Mouse (Mus musculus) mouse embryonic stem cell (cell line): ENCODE results near the gene Adamtsl5.
"Not testable (repeated sequence)": the region's sequence is repeated elsewhere in the genome, so short reads cannot be mapped to it uniquely, and the experiment has no call there.

Experiments used
- in situ Hi-C, 2 experiments: fragments of 300-500 bp; cut with MboI; formaldehyde crosslinking; loops; 1 replicate in 1 of 2; 3 replicates in 1 of 2; pipeline ENCODE4 v1.14.3; 2019 to 2020; ENCODE audit warnings: low sequenced_read_pairs in 2 of 2, low pct_unique_long_range_greater_than_20kb in 1 of 2, mixed read lengths in 1 of 2; ENCODE audit not compliant: unreplicated experiment in 1 of 2

Adamtsl5 gene

DNA sequence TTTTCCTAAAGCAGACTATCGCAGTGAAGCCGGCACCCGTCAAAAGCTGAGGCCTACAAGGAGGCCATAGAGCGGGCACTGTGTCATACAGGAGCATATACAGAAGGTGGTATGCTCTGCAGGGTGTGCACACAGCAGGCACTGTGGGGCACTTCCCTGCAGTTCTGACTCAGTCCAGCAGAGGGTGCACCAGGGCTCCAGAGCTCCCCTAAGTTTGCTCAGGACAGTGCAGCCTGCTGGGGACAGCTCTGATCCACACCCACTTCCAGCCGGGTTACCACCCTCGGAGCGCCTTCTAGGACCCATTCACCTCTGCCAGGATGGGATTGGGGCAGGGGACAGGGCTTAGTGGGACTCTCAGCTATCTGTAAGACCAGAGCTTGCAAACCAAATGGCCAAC is 2.1 kb upstream of the Adamtsl5 start:
- in situ Hi-C loops: loop anchor here in 1 of 2 experiments (25.0 kb wide), 1 partner anchor 163 kb away; the partner anchor contains the start of gene Efna2

DNA sequence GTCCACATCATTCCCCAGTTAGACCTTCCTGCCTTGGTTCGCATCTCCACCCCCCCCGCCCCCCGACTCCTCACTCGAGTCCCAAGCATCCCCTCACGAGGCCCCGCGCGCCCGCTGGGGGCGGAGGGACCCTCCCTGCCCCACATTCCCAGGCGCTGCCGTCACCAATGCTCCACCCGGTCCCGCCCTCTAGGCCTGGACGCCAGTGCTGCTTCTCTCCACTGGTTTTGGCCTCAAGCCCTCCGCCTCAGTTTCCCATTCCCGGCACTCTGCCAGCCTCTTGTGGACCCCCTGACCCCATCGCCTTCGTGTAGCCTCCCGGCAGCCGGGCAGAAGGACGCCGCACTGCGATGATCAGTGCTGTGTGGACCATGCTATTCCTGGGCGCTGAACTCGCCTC is 769 bp upstream of the Adamtsl5 start:
- in situ Hi-C loops: no loop called here

DNA sequence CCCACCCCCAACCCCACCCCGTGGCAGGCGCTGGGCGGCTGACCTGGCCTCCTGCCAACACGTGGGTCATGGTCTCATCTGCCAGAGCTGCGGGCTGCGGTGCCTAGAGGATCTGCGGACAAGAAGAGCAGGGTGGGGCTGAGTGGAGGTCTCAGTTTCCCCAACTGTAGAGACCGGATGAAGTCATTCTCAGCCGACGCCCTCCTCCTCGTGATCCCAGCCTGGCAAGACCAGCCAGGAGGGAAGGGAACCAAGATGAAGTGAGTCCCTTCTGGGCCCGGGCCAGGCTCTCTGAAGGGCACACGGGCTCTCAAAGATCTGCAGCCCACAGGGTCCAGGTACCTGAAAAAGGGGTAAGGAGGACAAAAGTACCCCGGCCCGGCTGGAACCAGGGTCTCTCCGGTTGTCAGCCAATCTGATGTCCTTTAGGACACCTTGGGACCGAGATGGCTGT is 671 bp downstream of the Adamtsl5 start:
- in situ Hi-C loops: no loop called here

DNA sequence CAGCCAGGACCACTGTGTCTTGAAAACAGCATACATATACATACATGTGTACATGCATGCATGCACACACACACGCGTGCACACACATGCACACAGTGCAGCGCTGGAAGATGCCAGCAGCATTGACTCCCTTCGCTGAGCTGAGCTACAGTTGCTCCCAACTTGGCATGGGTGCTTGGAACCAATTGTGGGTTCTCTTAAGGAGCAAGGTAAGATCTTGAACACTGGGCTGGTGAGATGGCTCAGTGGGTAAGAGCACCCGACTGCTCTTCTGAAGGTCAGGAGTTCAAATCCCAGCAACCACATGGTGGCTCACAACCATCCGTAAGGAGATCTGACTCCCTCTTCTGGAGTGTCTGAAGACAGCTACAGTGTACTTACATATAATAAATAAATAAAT is 2.3 kb downstream of the Adamtsl5 start:
- in situ Hi-C loops: not testable (repeated sequence)

DNA sequence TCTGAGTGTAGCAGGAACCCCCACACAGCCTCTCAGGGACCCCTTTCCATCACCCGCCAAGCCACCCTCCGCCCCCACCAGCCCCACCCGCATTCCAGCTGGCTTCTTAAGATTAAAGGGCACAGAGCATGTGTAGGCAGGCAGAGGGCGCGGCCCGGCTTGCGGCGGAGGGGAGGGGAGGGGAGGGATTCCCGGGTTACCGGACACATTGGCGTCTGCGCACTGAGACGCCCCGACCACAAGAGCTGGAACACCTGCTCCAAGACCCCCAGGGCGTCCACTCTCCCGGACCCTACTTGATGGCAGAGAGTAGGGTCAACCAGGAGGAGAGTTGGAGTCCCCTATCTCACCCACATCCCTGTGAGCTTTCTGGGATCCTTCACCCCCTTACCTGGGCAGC is 3.1 kb downstream of the Adamtsl5 start:
- in situ Hi-C loops: no loop called here

DNA sequence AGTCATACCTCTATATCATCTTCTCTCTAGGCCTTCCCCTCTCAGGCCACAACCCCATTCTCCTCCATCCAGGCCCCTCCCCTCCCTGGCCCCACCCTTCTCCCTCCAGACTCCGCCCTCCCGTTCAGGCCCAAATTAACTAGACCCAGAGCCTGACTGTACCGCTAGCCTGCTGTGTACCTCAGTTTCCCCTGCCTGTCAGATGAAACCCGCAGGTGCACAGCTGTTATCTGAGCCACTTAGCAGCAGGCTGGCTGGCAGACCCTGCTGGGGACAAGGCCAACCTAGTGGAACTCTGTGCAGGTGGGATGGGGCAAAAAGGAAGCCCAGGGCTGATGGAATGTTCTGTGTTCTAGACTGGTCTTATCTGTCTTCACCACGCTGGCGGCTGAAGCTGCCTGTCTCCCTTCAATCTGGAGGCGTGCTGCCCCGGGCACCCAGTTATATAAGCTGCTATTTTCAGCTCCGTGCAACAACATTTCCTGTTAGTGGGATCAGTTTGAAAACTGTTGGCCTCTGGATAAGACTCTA is 4.0 kb downstream of the Adamtsl5 start:
- in situ Hi-C loops: no loop called here

DNA sequence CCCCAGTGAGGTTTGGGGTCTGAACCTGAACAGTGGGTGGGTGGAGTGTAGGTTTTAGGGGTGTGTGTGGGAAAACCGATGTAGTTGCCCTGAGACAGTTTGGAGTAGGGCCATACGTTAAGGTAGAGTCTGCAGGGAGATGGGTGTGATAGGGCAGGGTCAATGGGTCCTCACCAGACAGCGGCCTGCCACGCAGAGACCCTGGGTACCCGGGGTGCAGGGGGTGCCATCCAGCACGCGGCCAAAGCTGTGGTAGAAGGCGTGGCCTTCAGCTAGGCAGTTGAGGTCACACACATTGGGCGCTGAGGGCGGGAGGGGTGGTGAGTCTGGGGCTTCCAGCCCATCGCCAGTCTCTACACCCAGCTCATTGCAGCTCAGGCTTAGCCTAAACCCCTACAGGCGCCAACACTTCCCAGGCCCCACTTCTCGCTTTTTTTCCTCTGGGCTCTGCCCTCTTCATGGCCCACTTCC is 4.8 kb downstream of the Adamtsl5 start:
- in situ Hi-C loops: no loop called here

DNA sequence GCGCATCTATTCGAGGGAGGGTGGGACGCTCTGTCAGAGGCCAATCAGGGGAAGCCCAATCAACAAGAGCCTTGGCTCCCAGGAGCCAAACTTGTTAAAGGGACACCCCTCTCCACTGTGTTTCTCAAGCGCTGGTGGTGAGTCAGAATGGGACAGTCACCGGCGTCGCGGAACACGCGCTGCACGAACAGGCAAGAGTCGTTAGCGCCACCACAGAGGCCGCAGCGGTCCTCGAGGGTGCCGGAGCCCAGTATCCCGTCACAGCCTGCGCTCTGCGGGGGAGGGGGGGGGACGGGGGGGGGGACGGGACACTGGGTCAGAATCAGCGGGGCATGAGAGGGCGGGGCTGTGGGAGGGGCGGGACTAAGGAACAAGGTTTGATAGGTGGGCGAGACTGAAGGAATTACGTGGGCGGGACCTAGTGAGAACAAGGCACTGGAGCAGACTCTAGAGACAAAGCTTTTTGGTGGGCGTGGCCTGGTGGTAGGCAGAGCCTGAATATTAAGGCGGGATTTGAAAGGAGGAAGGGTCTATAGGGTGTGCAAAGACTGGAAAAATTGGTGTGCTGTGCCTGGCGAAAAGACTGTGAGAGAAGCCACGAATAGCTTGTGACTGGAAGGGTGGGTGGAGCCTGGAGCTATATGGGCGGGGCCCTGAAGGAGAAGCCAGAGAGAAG is 5.3 kb downstream of the Adamtsl5 start:
- in situ Hi-C loops: no loop called here

DNA sequence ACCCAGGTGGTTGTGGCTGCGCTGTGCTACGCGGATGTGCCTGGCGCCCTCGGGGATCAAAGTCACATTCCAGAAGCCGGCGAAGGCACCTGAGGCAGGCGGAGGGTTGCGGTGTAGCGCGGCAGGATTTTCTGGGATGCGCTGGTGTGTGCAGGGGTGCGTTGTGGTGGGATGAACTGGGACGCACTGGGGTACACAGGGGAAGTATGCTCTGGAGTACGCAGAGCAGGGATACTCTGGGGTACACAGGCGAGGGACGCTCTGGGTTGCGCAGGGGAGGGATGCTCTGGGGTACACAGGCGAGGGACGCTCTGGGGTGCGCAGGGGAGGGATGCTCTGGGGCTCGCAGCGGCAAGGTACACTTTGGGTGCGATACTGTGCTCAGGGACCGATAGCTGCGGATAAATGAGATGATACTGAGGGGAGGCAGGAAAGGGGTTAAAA is 5.9 kb downstream of the Adamtsl5 start:
- in situ Hi-C loops: no loop called here

DNA sequence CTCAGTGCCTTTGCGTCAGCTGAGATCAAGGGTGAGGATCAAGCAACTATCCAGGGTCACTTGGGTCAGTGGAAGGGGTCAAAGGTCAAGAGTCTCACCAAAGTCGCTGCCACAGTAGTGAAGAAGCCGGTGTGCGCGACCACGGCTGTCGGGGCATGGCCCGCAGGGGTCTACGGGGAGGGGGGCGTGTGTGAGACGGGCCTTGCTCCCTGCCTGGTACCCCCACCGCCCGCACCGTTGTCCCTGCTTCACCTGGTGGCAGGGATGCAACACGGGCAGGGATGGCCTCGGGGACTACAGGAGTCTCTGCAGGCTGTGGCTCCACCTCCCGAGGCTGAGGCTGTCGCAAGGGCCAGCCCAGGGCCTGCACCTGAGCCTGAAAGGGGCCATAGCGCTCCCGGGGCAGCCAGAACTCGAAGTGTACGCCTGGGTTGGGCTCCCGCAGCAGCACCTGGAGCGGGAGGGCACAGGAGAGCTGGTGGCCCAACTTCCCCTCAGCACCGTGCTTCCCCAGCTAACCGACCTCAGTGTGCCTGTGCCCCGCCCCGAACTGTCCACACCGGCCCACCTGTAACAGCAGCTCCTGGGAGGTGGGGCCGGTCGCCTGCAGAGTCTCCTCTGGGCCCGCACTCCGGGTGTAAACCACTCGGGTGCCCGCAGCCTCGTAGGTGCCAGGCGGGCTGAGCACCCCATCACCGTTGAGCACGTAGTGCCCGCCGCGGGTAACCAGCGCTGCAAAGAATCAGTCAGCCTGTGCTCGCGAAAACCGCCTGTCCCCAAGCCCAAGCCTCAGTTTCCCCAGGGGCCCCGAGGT is 6.5 kb downstream of the Adamtsl5 start:
- in situ Hi-C loops: no loop called here

DNA sequence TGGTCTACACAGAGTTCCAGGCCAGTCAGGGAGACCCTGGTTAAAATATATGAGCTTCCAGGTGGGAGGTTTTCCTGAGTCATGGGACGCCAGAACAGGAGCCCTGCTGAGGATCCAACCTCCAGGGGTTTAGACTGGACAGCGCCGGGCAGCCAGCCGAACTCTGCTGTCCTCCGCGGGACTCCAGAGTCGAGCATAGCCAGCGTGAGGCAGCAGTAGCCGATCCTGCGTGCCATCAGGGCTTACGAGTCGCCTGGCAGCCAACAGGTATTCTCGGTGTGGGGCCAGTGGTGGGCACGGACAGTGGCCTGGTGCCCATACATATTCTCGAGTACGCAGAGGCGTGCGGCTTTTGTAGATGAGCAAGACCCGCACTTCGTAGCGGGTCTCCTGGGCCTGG is 7.2 kb downstream of the Adamtsl5 start:
- in situ Hi-C loops: no loop called here

DNA sequence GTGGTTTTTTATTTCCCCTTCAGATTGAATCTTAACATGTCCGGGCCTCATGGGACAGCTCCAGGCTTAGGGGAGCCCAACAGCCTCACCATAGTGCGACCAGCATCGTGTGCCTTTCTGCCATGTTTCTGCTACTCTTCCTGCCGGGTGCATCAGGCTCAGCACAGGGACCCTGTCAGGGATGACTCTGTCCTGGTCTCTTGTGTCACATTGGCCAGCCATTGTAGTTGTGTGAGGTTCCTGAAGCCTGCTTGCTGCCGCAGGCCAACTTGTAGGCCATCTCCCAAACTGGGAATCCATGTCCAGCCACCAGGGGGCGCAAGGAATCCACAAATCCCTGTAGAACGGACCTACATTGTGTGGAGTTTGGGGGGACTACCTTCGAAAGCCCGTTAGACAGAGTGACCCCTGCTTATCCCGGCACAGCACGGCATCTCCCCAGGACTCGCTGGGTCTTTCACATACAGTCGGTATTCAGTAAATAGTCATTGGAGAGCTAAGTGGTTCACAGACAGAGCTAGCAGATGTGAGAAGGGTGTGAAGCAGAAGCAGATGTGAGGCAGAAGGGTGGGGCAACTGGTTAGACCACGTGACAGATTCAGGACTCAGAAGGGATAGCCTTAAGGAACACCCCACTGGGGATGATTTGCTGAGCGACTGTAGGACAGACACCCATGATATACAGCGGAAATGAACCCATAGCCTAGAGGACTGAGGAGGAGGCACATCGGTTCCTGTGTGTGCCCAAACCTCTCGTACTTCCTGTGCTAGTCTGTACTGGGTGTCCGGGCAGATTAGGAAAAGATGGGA is 8.1 kb downstream of the Adamtsl5 start:
- in situ Hi-C loops: no loop called here

DNA sequence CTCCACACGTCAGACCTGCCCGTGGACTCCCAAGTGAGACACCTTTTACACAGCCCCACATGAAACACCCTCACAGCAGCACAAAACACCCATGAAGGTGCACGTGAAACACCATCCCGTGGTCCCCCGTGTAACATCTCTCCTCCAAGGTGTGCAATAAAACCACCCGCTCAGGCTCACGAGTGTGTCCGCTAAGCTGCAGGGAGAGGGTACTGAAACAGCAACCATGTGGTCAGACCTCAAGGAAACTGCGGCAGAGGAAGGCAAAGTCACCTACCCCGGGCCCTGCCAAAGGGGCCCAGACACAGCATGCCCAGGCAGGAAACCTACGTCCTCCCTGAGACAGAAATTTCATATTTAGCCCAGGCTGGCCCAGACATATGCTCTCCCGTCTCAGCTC is 11.9 kb downstream of the Adamtsl5 start:
- in situ Hi-C loops: no loop called here

DNA sequence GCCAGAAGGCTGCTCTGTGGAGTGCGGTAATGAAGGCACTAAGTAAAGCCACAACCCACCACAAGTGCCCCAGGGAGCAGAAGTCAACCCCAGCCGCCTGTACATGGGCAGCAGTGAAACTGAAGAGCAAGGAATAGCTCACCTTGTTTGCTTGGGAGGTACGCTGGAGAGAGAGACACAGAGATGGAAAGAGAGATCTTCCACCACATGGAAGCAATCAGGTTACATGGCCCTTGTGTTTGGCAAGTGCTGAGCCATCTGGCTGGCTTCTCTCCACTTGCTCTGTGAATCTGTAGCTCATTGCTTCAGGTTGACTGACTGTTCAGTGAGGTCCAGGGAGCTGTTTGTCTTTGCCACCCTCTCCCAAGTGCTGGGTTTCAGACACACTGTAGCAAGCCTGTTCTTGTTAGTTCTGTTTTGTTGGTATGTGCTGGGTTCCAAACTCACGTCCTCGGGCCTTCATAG is 15.7 kb downstream of the Adamtsl5 start:
- in situ Hi-C loops: no loop called here

DNA sequence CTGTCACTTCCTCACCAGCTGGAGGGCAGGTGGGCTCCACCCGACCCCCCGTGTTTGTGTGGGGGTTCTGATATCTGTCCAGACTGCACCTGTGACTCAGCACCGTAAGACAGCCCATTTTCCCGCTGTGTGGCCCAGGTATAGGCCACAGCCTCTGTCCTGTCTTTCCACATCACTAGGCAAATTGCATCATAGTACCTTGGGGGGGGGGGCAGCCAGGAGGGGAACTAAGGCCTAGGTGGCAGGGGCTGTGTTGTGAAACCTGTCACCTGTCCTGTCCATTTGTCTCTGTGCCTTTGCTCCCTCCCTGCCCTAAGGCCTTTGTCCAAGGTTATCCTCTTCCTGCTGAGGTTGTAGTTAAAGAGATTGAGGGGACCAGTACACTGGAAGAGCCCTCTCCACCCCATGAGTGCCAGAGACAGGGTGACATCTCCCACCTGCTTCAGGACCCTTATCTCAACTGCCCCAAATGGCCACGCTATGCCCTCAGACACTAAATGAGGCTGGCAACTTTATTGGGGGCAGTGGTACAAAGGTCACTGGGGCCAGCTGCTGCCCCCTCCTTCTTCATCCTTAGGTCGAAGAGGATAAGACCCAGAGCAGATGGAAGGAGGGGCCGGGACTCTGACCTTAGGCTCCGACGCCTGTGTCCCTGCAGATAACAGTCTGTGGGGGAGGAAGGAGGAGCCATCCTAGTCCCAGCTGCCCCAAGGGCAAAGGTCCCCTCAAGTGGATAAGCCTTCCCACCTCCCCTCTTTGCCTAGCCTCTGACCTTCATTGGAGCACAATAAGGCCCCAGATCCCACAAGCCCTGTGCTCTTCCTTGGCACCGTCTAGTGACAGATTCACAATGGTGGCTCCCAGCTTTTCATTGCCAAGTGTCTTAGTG is 16.3 kb downstream of the Adamtsl5 start:
- in situ Hi-C loops: no loop called here

DNA sequence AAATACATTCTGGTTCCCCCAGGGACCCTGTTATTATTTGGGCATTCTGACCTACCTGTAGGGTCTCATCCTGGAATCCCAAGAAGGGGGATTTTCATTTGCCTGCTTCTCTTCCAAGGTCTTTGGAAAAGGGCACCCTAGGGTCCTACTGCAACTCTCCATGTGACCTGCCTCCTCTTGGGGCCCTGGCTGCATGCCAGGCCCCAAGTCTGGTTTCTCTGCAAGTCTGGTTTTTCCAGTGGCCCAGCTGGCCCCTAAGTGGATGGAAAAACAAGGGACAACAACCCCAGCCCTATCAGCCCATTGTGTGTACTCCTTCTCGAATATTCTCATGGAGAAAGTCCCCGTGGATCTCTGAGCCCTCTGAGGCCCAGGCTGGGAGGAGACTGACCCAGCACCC is 17.3 kb downstream of the Adamtsl5 start:
- in situ Hi-C loops: no loop called here

DNA sequence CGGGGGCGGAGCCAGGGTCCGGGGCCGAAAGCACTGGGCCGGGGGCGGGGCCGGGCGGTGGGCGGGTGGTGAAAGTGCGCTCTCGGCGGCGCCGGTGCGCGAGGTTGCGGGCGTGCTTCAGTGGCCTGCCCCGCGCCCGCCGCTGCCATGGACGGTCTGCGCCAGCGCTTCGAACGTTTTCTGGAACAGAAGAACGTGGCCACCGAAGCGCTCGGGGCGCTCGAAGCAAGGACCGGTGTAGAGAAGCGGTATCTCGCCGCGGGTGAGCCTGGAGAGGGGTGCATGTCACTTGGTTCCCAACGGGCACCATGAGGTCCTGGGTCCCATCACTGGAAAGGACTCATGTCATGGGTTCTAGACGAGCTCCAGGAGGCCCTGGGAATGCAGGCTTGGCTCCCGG is 18.1 kb downstream of the Adamtsl5 start:
- in situ Hi-C loops: no loop called here
